Mouse (Mus musculus) cortical plate, adult 2 months (tissue): Measurements from ENCODE around the gene Esx1.

Source experiments
- CTCF ChIP-seq: fragments of 200-500 bp; IDR thresholded peaks from 2 replicates; pipeline ENCODE4 v1.5.1; 2011; ENCODE audit warnings: mild to moderate bottlenecking, control low read depth, low read length; ENCODE audit not compliant: insufficient read depth; ENCODE audit errors: extremely low read depth
- POLR2A ChIP-seq: fragments of 200-500 bp; IDR thresholded peaks from 2 replicates; pipeline ENCODE4 v1.6.1; 2011; ENCODE audit warnings: mild to moderate bottlenecking, low read length, control low read depth; ENCODE audit not compliant: insufficient read depth; ENCODE audit errors: extremely low read depth

DNA sequence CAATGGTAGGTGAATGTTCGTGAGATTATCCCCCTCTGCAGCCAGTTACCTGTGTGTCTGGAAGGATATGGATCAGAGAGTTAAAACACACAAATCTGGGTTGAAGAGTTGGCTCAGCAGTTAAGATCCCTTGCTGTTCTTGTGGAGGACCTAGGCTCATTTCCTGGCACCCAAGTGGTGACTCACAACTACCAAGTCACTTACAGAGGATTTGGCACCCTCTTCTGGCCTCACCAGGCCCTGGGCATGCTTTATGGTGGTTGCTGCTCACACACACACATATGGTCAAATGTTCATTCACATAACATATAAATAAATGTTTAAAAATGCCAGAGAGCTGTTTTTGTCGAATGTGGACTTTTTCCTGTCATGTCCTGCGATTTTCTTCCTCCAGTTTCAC is 39.1 kb upstream of the Esx1 start:
- TF ChIP-seq POLR2A, result no peak
- no peak for TF ChIP-seq CTCF
